Mouse (Mus musculus): Measurements from ENCODE around the gene Tnip1.
"Not testable (repeated sequence)": the region's sequence is repeated elsewhere in the genome, so short reads cannot be mapped to it uniquely, and the experiment has no call there.

DNA sequence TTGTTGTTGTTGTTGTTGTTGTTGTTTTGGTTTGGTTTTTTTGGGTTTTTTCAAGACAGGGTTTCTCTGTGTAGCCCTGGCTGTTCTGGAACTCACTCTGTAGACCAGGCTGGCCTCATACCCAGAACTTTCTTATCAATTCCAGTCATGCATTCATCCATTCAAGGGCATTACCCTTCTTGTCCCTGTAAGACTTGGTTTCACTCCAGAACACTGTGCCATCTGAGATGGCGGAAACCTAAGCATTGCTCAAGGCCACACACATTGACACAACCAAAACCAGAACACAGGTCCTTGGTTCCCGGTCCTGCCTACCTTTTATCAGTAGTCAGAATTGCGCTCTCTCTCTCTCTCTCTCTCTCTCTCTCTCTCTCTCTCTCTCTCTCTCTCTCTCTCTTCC lies 5.0 kb downstream of the Tnip1 start:
- not testable (repeated sequence) for TF ChIP-seq CTCF (IDR thresholded peaks at IDR 0.05; ENCODE audit: borderline replicate concordance, insufficient read depth, low read length); POLR2A (IDR thresholded peaks at IDR 0.05; ENCODE audit: low read depth, low read length)
